Mouse (Mus musculus) heart, adult 11 months (tissue): ENCODE results near the gene Chaf1b.

Source experiments
- DNase-seq: peaks from one replicate; pipeline ENCODE4 v3.0.0; 2022

Chaf1b gene

DNA sequence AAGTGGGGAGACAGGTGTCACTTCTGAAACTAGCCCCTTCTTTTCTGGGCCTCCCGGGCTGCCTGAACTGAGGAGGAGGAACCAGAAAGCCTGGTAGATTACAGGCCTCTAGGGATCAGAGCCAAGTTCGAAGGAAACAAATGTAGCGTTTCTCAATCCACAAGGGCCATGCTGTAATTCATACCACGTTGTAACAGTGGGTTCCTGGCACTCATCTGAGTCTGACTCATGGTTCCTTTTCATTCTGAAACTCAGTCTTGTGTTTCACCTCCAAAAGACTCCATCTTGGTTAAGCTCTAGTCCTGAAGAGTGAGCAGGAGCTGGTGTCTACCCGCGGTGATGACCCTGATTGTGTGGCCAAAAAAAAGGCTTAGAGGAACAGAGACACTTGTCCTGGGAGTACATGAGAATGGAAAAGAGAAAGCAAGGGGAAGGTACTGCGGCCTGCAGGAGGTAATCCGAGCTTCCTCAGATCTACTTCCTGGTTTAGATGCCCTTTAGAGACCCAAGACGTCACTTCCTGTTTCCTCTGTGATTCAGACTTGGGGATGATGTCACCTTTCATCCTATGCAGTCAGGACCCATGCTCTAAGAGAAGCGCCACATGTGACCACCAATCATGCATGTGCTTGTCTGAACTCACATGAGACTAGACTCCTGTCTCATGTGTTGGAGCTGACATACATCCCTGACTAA lies 30.3 kb downstream of the Chaf1b start:
- DNase-seq, result peak; percentile 91

DNA sequence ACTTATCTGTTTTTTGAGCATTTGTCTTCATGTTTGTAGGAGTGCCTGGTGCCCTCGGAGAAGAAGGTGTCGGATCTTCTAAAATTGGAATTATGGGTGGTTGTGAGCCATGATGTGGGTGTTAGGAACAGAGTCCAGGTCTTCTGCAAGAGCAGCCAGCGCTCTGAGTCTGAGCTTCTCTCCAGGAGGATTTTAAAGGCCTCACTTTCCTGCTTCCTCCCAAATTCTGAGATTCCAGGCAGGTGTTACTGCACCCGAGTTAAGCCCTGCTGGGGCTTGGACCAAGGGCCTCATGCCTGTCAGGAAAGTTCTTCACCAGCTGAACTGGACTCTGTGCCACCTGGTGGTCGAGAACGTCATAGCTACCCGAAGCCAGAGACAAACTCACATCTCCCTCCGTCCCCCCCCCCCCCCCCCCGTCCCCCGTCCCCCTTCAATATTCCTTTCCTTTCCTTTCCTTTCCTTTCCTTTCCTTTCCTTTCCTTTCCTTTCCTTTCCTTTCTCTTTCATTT lies 31.7 kb downstream of the Chaf1b start:
- no peak for DNase-seq

DNA sequence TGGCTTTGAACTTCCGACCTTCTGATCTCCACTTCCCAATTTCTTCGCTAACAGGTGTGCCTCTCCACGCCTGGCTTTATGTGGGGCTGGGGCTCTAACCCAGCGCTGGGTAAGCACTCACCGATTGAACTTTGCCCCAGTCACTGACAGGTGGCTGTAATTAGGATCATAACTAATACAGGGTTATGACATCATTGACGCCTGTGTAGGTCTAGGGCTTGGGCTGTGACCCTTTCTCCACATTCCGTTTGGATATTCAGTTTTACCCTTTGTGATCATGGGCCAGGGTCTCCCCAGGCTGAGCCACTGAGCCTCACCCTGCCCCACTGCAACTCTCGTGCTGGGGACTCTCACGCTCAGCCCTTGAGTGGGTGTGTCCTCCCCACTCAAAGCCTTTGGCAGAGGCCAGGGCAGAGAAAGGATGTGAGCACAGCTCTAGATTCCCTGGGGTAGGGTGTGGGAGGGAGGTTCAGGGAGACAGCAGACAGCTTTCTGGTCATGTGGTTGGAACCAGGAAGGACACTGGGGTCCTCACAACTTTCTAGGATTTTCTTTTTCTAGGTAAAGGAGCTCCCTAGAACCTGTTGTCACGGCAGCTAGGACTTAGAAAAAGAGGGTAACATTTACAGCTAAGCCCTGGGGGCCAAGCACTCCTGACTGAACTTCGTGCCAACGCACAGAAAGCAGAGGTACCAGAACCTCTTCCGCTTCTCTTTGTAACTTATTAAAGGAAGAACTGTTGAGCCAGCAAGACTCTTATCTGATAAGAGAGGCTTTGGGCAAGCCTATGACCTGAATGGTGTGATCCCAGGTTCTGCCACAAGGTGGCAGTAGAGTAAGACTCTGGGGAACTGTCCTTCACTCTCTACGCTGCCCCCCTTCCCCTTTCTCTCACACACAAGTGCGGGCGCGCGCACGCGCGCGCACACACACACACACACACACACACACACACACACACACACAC lies 34.3 kb downstream of the Chaf1b start:
- peak; percentile 95 for DNase-seq

DNA sequence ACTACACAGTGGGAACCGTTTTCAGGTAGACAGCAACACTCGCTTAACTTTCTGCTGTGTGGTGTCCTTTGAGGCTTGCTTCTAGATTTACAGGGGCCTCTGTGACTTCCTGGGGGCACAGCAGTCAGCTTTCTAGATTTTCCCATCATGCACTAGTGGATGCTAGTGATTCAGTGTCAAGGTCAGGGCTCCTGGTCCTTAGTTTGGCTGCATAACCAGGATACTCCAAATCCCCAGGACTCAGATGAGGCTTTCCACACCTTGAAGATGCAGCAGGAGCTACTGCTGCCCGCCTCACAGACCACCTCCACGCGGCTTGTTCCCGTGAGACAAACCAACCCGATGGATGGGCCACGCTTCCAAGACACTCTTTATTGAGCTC lies 35.0 kb downstream of the Chaf1b start:
- no peak for DNase-seq

DNA sequence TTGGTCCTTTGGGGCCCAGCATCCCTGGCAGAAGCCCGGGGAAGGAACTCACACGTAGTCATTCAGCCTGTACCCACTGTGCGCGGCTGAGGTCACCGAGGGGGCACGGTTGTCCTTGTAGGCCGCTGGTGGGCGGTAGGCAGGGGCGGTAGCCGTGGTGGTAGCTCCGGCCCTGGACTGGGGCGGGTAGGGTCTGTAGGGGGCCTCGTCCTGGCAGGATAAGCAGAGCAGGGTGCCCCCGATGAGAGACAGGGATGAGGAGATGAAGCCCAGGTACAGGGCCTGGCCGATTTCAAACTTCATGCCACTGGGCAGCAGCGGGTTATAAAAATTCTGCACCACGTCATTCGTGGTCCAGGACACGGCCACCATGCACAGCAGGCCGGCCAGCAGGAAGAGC lies 35.5 kb downstream of the Chaf1b start:
- peak; percentile 91 for DNase-seq

DNA sequence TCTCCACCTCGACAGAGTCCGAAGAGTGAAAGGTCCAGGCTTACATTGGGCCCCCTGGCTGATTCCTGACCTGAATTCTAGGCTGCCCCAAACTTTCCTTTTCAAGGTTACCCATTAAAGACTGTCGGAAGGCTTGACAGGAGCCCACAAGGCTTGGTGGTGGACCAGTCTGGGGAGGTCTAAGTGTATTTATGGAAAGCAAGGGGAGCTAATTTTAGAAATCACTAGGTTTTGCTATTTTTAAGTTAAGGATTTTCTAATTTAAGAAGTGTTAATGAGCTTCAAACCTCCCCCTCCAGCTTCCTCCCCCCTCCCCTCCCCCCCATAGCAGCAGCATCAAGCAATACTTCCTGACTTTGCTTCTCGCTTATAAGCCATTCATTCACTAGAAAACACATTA lies 37.0 kb downstream of the Chaf1b start:
- no peak for DNase-seq

DNA sequence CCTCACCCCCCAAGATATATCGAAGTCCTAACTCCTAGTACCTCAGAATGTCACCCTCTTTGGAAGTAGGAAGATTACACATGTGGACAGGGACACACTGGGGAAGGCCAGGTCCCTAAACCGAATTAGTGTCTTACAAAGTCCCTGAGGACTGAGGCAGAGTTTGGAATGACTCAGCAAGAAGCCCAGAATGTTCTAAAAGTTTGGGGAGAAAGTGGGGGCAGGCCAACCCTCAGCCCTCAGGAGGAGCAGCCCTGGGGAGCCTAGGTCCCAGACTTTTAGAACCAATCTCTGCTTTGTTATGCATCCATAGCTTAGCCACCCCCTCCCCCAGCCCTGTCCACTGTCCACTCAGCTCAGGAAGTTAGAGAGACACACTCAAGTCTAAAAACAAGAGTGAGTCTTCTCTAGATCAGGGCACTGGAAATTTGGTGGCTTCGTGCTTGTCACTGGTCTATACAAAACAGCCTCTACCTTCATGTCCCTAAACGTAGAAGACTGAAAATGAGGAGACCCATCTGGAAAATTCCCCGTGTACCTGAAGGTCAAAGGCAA lies 39.2 kb downstream of the Chaf1b start:
- DNase-seq, result no peak

DNA sequence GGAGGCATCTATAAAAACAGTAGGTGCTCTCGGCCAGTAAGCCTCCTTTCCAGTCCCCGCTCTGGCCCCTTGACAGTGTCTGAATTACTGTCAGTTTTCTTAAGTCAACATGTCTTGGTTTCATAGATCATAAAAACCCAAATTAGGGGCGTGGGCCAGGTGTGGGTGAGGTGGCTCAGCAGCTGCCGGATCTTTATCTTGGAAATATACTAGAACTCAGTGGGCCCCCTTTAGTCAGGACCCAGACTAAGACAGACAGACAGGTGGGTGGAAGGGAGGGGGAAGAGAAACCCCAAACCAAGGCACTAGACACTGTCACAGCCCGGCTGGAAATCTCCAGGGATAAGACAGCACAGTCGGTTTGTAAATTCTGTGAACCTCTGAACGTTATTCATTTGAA lies 40.1 kb downstream of the Chaf1b start:
- no peak for DNase-seq

DNA sequence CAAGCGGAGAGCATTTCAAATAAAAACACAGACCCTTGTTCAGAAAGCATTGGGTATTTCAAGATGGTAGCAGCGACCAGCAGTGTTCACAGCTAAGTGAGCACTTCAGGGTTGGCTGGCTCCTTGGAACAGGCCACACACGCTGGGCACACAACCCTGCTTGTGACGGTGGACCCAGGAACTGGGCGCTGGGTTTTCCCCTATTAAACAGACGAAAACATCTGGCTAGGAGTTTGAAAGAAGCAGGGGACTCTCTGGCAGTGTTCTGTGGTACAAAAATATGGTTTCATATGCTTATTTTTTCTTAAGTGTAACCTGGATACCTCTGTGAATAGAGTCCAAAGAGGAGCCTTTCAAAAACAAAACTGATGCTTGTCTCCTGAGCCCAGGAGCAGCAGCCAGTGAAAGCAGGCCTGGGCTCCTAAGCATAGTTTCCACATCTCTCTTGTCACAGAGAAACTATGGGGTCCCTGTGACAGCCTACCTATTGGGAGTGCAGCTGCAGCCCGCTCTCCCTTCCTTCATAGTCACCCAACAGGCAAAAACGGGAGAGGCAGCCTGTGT lies 42.1 kb downstream of the Chaf1b start:
- DNase-seq, result no peak

DNA sequence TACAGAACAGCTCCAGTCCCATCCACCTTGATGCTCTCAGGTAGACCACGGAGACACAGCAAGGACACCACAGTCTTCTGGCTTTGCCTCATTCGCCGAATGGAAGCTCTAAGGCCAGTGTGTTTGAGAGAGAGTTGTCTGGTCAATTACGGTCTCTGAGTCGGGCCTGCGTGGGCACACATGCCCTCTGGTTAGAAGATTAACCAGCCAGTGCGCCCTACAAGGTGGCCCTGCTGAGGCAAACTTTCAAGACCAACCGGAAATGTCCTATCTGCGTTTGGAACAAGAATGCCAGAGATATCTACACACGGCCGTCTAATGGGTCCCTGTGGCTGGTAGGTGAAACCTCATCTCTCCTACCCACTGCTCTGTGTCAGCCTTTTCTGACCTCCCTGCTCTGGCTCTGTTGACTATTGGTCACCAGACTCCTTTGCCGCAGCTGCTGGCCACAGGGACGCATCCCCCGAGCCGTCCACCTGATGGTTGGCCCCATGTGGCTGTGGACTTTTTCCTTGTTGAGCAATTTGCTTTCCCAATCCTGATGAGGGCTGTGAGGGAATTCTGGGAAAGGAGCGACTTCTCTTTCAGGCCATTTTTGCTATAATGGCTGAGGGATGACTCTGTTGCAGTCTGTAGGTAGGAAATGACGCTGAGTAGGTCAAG lies 45.8 kb downstream of the Chaf1b start:
- no peak for DNase-seq

DNA sequence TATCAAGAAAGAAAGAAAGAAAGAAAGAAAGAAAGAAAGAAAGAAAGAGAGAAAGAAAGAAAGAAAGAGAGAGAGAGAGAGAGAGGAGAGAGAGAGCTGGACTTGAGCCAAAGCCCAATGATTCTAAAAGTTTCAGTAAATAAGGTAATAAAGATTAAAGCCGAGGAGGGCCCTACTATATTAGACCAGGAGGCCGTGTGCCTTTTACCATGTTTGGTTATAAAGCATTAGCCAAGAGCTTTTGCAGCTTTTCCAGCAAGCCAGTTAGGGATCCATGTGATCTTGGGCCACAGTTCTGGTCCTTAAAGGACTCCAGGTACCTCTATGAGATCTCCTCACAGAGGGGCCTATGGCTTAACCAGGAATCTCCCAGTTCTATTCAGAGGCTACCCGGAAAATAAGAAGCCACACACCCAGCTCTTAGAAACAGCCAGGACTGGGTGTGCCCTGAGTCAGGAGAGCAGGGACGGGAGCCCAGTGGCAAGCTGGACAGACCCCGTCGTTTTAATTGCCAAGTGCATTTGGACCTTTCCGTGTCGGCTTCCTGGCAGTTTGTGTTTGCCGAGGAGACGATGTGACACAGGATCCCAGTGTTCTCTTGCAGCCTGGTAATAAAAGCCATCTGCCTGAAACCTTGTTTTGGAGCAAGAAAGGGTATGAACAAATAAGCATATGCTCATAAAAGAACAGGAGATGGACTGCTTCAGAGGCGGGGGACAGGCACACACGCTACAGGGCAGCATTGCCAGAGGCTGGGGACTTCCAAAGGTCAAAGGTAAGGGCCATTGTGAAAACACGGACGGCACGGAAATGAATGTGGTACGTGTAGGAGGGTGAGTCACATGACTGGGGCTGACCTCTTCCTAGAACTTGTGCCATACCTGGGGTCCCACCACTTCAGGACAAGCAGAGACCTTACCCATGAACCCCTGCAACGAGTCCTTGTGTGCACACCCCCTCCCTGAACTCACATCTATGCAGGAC lies 48.8 kb downstream of the Chaf1b start:
- peak; percentile 93 for DNase-seq

DNA sequence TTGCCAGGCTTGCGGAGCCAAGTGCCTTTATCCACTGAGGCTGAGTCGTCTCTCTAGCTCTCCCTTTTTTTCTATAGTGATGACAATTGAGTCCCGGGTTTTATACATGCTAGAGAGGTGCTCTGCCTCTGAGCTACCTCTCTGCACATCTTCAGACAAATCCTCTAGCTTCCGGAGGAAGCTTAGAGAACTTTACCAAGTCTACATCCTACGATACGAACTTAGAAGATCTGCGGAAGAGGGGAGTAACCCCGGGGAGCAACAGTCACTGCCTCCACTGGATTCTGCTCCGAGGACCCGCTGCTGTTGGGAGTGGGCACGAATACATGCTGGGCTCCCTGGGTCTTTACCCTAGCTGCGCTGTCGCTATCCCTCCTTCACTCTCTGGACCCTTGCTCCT lies 50.9 kb downstream of the Chaf1b start:
- DNase-seq, result no peak

DNA sequence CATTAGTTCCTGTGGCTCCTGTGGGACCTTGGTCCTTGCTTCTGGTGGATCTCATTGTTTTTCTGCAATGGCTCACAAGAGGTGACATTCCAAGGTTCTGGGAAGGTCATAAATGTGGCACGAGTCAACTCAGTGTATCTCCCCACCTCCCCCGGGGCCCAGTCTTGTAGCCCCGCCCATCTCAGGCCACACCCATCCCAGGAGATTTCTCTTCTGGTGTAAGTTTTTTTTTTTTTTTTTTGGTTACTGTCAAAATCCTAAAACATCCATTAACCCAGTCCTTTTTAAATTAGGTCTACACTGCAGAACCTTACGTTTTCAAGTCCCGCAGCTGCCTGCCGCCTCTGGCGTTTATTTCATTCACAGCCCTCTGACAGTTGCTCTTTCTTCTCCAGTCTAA lies 51.3 kb downstream of the Chaf1b start:
- no peak for DNase-seq

DNA sequence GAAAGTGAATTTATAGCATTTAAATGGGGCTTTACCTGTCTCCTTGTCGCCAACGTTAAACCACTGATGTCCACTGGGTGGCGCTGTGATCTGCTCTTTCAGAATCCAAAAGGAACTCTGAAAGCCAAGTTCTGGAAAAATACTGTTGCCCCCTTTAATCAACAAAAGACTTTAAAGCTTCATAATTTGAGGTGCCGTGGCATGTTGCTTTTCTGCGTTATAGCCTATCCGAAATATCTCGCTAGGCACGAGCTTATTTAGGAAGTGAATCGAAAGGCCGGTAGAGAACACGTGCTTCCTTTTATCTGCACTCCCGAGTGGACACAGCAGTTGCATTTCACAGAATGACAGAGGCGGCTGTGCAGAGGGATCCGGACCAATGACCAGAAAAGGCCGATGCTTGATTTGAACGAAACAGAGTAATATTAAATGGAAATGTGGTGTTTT lies 54.7 kb downstream of the Chaf1b start:
- DNase-seq, result no peak

DNA sequence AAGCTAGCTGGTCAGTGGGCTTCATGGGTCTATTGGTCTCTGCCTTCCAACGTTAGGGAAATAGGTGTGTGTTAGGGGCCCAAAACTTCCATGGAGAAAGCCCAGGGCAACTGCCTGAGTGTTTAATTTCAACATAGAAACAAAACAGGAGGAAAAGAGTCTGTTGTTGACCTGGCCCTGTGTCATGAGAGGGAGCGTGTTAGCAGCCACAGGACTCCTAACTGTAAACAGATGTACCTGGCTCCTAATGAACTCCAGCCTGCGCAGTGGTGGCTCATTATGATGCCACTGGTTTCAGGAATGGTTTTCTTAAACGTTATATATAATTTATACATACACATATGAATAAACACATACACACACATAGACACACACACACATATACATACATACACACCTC lies 56.3 kb downstream of the Chaf1b start:
- DNase-seq, result no peak

DNA sequence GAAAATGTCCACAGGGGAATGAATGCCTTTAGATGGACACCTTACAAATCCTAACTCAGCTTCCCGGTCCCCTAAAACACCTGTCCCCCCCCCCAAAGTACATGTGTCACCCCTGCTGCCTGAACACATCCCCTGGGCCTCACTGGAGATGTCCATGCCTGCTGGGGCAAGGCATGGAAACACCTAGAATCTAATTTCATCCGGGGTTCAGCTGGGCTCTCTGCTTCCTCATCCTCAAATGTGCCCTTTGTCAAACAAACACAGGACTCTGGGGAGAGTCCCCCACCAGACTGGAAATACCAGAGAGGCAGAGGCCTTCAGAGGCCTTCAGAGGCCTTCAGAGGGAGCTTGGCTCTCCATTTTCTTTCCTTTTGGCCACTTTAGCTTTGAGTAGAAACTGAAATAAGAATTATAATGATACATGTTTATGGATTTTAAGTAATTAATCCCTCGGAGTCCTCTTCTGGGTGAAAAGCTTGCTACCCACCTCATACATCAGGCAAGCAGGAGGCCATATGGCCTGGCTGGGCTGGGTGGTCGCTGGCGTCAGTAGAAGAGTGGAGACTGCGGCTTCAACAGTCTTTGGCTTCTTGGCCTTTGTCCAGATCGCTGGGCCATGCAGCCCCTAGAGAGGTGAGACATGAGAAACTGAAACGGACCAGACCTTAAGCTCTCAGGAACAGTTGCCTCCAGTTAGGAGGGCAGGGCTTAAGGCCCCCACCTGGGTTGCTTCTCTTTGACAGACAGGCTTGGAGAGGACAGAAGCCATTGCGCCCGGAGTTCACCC lies 58.3 kb downstream of the Chaf1b start:
- DNase-seq, result no peak

DNA sequence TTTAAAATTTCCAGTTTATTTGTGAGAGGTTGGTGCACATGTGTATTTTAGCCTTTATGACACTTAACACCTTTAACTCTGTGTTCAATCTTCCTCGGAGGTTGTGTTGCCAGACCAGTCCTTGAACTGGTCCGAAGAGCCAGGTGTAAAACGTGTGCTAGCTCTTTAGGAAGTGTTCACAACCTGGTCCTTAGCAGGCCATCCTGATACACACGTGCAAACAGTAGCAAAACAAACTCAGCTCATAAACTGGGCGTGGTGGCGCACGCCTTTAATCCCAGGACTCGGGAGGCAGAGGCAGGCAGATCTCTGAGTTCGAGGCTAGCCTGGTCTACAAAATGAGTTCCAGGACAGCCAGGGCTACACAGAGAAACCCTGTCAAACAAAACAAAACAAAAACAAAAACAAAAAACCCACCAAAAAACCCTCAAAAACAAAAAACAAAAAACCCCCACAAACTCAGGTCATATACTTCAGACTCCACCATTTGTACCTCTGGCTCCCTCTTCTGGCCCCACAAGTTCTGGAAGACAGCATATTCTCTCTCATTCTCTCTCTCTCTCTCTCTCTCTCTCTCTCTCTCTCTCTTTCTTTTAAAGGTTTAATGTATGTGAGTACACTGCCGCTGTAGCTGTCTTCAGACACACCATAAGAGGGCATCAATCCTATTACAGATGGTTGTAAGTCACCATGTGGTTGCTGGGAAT lies 59.2 kb downstream of the Chaf1b start:
- DNase-seq, result no peak

DNA sequence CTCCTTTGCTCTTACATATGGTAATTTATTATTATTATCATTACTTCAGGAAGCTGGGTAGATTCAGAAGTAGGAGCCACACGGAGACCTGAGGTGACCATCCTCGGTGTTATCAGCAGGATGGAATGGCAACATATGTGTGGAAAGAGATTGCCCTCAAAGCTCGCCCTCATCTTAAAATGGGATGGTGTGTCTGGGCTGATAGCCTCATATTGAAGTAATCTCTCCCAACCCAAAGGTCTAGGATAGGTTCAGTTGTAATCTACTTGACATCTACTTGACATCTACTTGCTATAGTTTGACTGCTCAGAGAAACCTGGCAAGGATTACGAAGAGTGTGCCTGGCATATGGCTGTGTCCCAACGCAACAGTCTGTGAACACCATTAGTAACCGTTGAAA lies 60.6 kb downstream of the Chaf1b start:
- DNase-seq, result no peak

DNA sequence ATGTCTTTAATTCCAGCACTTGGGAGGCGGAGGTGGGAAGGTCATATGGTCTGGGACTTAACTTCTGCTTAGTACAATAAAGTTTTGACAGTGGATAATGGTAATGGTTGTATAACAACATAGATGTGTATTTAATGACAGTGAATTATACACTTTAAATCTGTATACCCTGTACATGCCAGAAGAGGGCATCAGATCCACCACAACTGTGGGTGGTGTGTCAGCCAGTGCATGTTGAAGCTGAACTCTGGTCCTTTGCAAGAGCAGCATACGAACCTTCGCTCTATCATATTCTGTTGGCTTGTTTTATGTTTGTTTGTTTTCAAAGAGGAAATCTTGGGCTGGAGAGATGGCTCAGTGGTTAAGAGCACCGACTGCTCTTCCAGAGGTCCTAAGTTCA lies 63.7 kb downstream of the Chaf1b start:
- DNase-seq, result no peak
